ENCODE assay signal across 19 mouse cellular contexts in genomic region chr9:41303494-41303828, GRCm38 (mm10).
A peak's percentile ranks its signal among the peaks of the same experiment; 100 is the strongest.
DNase-seq lines count a peak whose midpoint lies in the region; ATAC-seq lines count a peak whose summit lies in the region.
"Had no signal": no experiment of that assay in that cellular context is flagged by ENCODE, and none has a peak within 500 bp of the region (broad histone marks: within the 10 kb centered on the region; RNA-seq: fewer than 3 reads in every experiment).

No protein-coding gene starts in this region.

- peak; percentile 19; the same call in 1 of the 2 replicates for ATAC-seq in forebrain, embryonic 13.5 days
- ATAC-seq in forebrain, embryonic 16.5 days = no peak; the same call in none of the 2 replicates
- peak; percentile 71; the same call in 1 of the 2 replicates for ATAC-seq in hindbrain, embryonic 15.5 days (ENCODE audit: low FRiP score, low read depth)
- ATAC-seq in midbrain, embryonic 14.5 days (ENCODE audit: low FRiP score, low TSS enrichment) = no peak
- ATAC-seq: liver, postnatal 0 days had no signal

- 40% methylated on average over 3 of the region's 3 CpGs for WGBS in forebrain, embryonic 13.5 days
- WGBS in forebrain, embryonic 16.5 days = 40% methylated on average over 3 of the region's 3 CpGs
- 15% methylated on average over 3 of the region's 3 CpGs for WGBS in hindbrain, embryonic 15.5 days
- WGBS in midbrain, embryonic 14.5 days = 37% methylated on average over 3 of the region's 3 CpGs

- H3K36me3 ChIP-seq in forebrain, embryonic 13.5 days (ENCODE audit: poor library complexity, severe bottlenecking) = no peaks in the 10 kb centered on the region
- H3K36me3 ChIP-seq in forebrain, embryonic 16.5 days (ENCODE audit: control insufficient read depth, insufficient read depth) = no peaks in the 10 kb centered on the region
- H3K36me3 ChIP-seq in hindbrain, embryonic 15.5 days = no peaks in the 10 kb centered on the region
- H3K36me3 ChIP-seq in midbrain, embryonic 14.5 days (ENCODE audit: control insufficient read depth, insufficient read depth, low read length) = no peaks in the 10 kb centered on the region
- H3K36me3 ChIP-seq: embryonic facial prominence, embryonic 12.5 days had no signal

- H3K4me1 ChIP-seq in forebrain, embryonic 13.5 days = peaks cover 22% of the 10 kb centered on the region
- H3K4me1 ChIP-seq in forebrain, embryonic 16.5 days (replicated peaks; ENCODE audit: control insufficient read depth, insufficient read depth, low read length) = peaks cover 13% of the 10 kb centered on the region
- peaks cover 22% of the 10 kb centered on the region for H3K4me1 ChIP-seq in hindbrain, embryonic 15.5 days (replicated peaks)
- peaks cover 15% of the 10 kb centered on the region for H3K4me1 ChIP-seq in midbrain, embryonic 14.5 days (ENCODE audit: control insufficient read depth, insufficient read depth, low read length)
- H3K4me1 ChIP-seq: megakaryocyte, embryonic 14.5 days had no signal

- no peaks in the 10 kb centered on the region for H3K27me3 ChIP-seq in forebrain, embryonic 13.5 days
- no peaks in the 10 kb centered on the region for H3K27me3 ChIP-seq in forebrain, embryonic 16.5 days (replicated peaks; ENCODE audit: control insufficient read depth, insufficient read depth, low read length)
- H3K27me3 ChIP-seq in hindbrain, embryonic 15.5 days = no peaks in the 10 kb centered on the region
- H3K27me3 ChIP-seq in midbrain, embryonic 14.5 days (ENCODE audit: control insufficient read depth, insufficient read depth, low read length) = no peaks in the 10 kb centered on the region
- H3K27me3 ChIP-seq: CH12.LX; embryonic facial prominence, embryonic 12.5 days; megakaryocyte, embryonic 14.5 days had no signal

- intact Hi-C loops in heart, postnatal 14 days (cut with DNase I) = no loop called here

- H3K4me3 ChIP-seq in forebrain, embryonic 13.5 days = no peak overlapping the region
- no peak overlapping the region for H3K4me3 ChIP-seq in forebrain, embryonic 16.5 days (replicated peaks; ENCODE audit: low read length)
- H3K4me3 ChIP-seq in hindbrain, embryonic 15.5 days = no peak overlapping the region
- H3K4me3 ChIP-seq in midbrain, embryonic 14.5 days (replicated peaks; ENCODE audit: low read depth, low read length) = no peak overlapping the region
- H3K4me3 ChIP-seq: embryonic facial prominence, embryonic 12.5 days; gastrocnemius, adult 2 months; megakaryocyte, embryonic 14.5 days had no signal

- H3K9ac ChIP-seq in forebrain, embryonic 13.5 days = no peak overlapping the region
- H3K9ac ChIP-seq in forebrain, embryonic 16.5 days (replicated peaks; ENCODE audit: low read depth, low read length) = no peak overlapping the region
- H3K9ac ChIP-seq in hindbrain, embryonic 15.5 days = no peak overlapping the region
- H3K9ac ChIP-seq in midbrain, embryonic 14.5 days (replicated peaks; ENCODE audit: low read length) = 0 out of 2 replicates have a peak overlapping the region, but pooled peaks have one; percentile 1
- H3K9ac ChIP-seq: embryonic facial prominence, embryonic 12.5 days; liver, postnatal 0 days had no signal

- DNase-seq in midbrain, embryonic 14.5 days = no peak
- DNase-seq in heart, postnatal 14 days = no peak
- DNase-seq in right cerebral cortex, postnatal 4 days = no peak
- DNase-seq in adrenal gland, postnatal 4 days (ENCODE audit: low spot score in 2 of 2) = no peak
- no peak for DNase-seq in layer of hippocampus, postnatal 14 days (ENCODE audit: low spot score in 2 of 2)
- DNase-seq: adrenal gland, adult 8-10 months; gastrocnemius, adult 2 months; heart, adult 11 months; kidney, adult 18-20 months; liver; liver, postnatal 0 days; lung, postnatal 14 days; thymus, postnatal 4 days had no signal

- no peaks in the 10 kb centered on the region for H3K9me3 ChIP-seq in forebrain, embryonic 13.5 days (replicated peaks)
- no peaks in the 10 kb centered on the region for H3K9me3 ChIP-seq in forebrain, embryonic 16.5 days (ENCODE audit: control insufficient read depth, low read length)
- no peaks in the 10 kb centered on the region for H3K9me3 ChIP-seq in hindbrain, embryonic 15.5 days
- no peaks in the 10 kb centered on the region for H3K9me3 ChIP-seq in midbrain, embryonic 14.5 days (ENCODE audit: control insufficient read depth, low read length)
- H3K9me3 ChIP-seq: embryonic facial prominence, embryonic 12.5 days; megakaryocyte, embryonic 14.5 days had no signal

- H3K4me2 ChIP-seq in forebrain, embryonic 13.5 days = peak overlapping the region; percentile 17
- H3K4me2 ChIP-seq in forebrain, embryonic 16.5 days (ENCODE audit: low read length) = no peak overlapping the region
- peak overlapping the region; percentile 36 for H3K4me2 ChIP-seq in hindbrain, embryonic 15.5 days
- H3K4me2 ChIP-seq in midbrain, embryonic 14.5 days (ENCODE audit: low read length) = peak overlapping the region; percentile 33
- H3K4me2 ChIP-seq: embryonic facial prominence, embryonic 12.5 days had no signal

- no peak overlapping the region for H3K27ac ChIP-seq in forebrain, embryonic 13.5 days
- no peak overlapping the region; the same call in 1 of the 2 replicates for H3K27ac ChIP-seq in forebrain, embryonic 16.5 days (ENCODE audit: low read length)
- peak overlapping the region; percentile 61 for H3K27ac ChIP-seq in hindbrain, embryonic 15.5 days (replicated peaks)
- peak overlapping the region; percentile 63; the same call in 1 of the 2 replicates for H3K27ac ChIP-seq in midbrain, embryonic 14.5 days (replicated peaks; ENCODE audit: low read depth, low read length)
- H3K27ac ChIP-seq: embryonic facial prominence, embryonic 12.5 days; gastrocnemius, adult 2 months had no signal

Comparison
In these comparisons a context has a peak if more than half of its experiments do, and no peak if none do; other contexts are left out.
1. ATAC-seq: peak in forebrain, embryonic 13.5 days (single experiment) and hindbrain, embryonic 15.5 days (single experiment); none in forebrain, embryonic 16.5 days (single experiment) and midbrain, embryonic 14.5 days (single experiment).
2. H3K27ac ChIP-seq: peak in hindbrain, embryonic 15.5 days (single experiment) and midbrain, embryonic 14.5 days (single experiment); none in forebrain, embryonic 13.5 days (single experiment) and forebrain, embryonic 16.5 days (single experiment).